Mouse (Mus musculus) ZHBTc4 (cell line): Measurements from ENCODE around the gene Gdpgp1.

ENCODE experiments used
- DNase-seq: peaks from one replicate; pipeline ENCODE4 v3.0.0-alpha.2; 2011; ENCODE audit warnings: low read depth, low spot score

Gene Gdpgp1

DNA sequence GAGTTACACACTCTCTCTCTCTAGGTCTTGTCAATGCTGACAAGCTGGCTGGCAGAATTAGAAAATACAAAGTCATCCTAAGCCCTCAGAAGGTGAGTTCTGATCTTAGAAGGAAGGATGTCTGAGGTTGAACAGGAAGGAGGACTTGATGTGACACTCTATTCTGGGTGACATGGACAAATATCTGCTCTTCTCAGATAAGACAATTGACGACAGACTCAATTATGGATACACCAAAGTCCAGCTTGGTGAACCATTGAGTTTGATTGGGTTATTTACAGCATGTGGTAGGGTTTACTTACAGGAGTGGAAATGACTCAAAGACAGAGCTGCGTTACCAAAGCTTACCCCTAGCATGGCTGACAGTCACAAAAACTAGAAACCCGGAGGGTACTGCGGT is 43.7 kb downstream of the Gdpgp1 start:
- no peak for DNase-seq

DNA sequence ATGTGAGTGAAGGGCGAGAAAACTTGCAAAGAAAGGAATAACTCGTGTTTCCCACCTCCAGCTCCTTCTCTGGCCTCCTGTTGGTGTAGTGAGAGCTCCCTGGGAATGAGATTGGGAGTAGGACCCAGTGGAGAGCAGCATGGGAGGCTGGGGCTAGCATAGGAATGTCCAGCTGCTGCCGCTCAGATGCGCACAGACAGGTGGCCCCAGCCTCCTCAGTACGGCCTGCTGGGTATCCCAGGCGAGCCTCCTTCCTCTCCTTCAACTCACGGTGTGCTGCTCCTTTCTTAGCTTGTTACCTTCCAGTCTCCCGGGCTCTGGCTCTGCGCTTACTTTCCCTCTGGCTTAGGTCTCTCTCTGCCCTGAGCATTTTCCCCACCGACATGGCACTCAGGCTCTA is 47.4 kb downstream of the Gdpgp1 start:
- no peak for DNase-seq

DNA sequence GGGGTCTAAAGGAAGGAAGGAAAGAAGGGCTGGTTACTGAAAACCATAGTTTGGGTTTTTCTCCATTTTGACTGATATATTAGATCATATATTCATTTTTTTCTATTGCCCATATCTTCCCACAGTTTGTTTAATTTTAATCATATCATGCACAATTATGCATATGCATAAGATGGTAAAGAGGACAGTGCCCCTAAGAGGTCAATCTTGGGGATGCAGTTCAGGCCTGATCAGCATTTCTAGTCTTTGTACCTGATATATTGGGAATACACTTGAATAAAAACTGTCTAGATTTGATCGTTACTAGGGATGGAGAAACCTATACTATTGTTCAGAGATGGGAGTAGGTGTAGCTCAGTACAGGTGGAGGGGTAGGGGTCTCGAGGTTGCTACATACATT is 48.3 kb downstream of the Gdpgp1 start:
- no peak for DNase-seq

DNA sequence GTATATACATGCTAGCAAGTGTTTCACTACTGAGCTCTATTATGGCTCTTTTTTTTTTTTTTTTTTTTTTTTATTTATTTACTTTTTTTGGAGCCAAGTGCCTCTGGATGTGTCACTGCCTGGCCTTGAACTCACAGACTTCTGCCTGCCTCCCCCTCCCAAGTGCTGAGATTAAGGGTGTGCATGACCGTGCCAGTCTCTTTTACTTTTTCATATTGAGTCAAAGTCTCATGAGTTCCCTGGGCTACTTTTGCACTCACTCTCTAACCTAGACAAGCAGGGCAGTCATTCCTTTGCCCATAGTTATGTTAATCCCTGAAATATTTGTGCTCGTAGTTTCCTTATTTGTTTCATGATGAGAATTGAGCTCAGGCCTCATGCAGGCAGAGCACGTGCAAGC is 49.0 kb downstream of the Gdpgp1 start:
- DNase-seq: no peak

DNA sequence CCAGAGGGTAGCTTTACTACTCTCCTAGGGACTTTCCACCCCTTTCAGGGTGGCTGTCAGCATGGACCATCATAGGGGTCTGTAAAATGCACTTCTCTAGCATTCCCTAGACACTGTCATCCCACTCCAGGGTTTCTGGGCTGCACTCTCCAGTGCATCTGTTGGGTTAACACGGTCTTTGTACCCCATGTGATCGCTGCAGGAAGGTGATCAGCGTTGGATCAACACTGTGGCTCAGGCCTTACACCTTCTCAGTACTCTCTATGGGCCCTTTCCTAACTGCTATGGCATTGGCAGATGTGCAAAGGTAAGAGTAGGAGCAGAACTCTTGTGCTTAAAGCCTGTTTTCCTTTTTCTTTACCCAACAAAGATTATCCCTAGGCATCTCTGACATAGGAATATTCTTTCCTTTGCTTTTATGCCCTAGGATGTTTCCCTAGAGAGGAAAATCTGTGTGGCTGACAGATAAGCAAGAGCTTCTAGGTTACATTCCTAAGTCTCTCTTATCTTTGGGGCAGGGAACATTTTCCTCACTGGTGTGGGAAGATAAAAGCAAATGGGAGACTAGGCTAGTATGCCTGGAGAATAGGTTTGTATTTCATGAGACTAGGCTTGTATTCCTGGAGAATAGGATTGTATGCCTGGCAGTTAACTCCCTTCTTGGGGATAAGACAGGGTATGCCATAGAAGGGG is 50.7 kb downstream of the Gdpgp1 start:
- DNase-seq: no peak

DNA sequence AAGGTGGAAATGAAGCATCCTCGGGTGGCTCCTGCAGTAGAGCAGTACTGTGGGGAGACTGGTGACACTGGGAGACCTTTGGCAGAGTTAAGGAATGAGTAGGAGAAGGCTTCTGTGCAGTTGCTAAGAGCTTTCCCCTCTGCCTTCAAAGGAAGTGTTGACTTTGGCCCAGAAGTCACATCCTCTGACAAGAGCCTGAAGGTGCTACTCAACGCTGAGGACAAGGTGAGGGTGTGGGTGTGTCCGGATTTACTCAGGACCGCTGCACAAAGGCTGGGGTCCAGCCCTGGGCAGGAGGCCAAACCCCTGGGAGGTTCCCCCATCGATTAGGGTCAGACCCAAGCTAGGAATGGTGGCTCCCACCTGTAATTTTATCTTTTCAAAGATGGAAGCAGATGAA is 51.7 kb downstream of the Gdpgp1 start:
- no peak for DNase-seq

DNA sequence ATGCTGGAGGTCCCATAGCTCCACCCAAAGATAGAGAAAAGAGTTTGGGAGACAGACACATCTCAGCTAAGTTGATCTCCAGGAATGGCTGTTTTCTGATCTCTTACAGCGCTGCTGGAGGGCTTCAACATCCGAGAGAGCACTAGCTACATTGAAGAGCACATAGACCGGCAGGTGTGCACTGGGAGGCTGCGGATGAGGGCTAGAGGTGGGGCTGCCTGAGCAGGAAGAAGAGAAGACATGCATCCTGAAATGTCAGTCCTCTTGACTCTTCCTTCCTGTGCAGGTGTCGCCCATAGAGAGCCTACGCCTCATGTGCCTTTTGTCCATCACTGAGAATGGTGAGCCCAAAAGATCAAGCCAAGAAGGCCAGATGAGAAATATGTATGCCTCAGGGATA is 53.1 kb downstream of the Gdpgp1 start:
- no peak for DNase-seq

DNA sequence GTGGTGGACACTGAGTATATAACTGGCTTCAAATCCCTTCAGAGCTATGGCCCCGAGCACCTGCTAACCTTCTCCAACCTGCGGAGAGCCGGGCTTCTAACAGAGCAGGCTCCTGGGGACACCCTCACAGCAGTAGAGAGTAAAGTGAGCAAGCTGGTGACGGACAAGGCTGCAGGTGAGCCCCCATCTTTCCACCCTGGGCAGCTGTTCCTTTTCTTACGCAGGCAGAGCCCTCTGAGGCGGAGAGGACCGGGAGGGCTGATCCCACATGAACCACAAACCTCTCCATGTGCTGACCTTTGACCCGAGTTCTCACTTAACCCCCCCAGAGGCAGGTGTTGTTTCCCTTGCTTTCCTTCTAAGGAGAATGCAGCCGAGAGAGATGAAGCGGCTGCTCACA is 55.1 kb downstream of the Gdpgp1 start:
- DNase-seq: no peak
